Mouse (Mus musculus) heart, embryonic 12.5 days (tissue): Measurements from ENCODE around the gene 2410004B18Rik. TPM values are rescaled to one million over a fixed set of nuclear protein-coding genes. Genes with fewer than 3 reads are reported as not detected.
"Not testable (repeated sequence)": the region's sequence is repeated elsewhere in the genome, so short reads cannot be mapped to it uniquely, and the experiment has no call there.

Experiments
- ATAC-seq: fragments of 200-750 bp; cut with Nextera tagmentation; 2 replicates; pipeline ENCODE4 v1.8.0; 2017; ENCODE audit warnings: moderate TSS enrichment, moderate library complexity; ENCODE audit not compliant: insufficient number of reproducible peaks, low FRiP score
- H3K27ac ChIP-seq: fragments of 300-500 bp; sonication (generic); 2 replicates; pipeline ENCODE4 v1.5.1; 2016; ENCODE audit warnings: mild to moderate bottlenecking, moderate library complexity; ENCODE audit not compliant: poor library complexity, severe bottlenecking
- H3K27me3 ChIP-seq: fragments of 300-500 bp; sonication (generic); replicated peaks from 2 replicates; pipeline ENCODE4 v1.6.1; 2016; ENCODE audit warnings: mild to moderate bottlenecking, moderate library complexity
- H3K36me3 ChIP-seq: fragments of 300-500 bp; sonication (generic); 2 replicates; pipeline ENCODE4 v1.6.1; 2016; ENCODE audit warnings: mild to moderate bottlenecking, moderate library complexity
- H3K4me1 ChIP-seq: fragments of 300-500 bp; sonication (generic); replicated peaks from 2 replicates; pipeline ENCODE4 v1.6.1; 2016; ENCODE audit warnings: mild to moderate bottlenecking
- H3K4me2 ChIP-seq: fragments of 300-500 bp; sonication (generic); 2 replicates; pipeline ENCODE4 v1.6.1; 2016; ENCODE audit warnings: mild to moderate bottlenecking, moderate library complexity
- H3K4me3 ChIP-seq: fragments of 300-500 bp; sonication (generic); 2 replicates; pipeline ENCODE4 v1.5.1; 2016; ENCODE audit warnings: mild to moderate bottlenecking
- H3K9ac ChIP-seq: fragments of 300-500 bp; sonication (generic); 2 replicates; pipeline ENCODE4 v1.6.1; 2016; ENCODE audit warnings: mild to moderate bottlenecking, moderate library complexity
- H3K9me3 ChIP-seq: fragments of 300-500 bp; sonication (generic); replicated peaks from 2 replicates; pipeline ENCODE4 v1.6.1; 2016; ENCODE audit warnings: mild to moderate bottlenecking, moderate library complexity
- whole genome bisulfite sequencing: fragments of 180-500 bp; shearing (Covaris S2); methylation state at CpG from one replicate; pipeline ENCODE4 v1.1.7; 2016; 5-methylcytosine and 5-hydroxymethylcytosine counted together
- polyA plus RNA-seq: library from polyadenylated mRNA; unstranded; fragments of >200 nt; fragmentation: Nextera tagmentation; extraction: Ambion mirVana; gene quantifications from 2 replicates; pipeline ENCODE4 v1.2.1, GENCODE M21; 2016

2410004B18Rik gene
- polyA plus RNA-seq, 1 experiment from 2014 or later = 46.6 TPM

DNA sequence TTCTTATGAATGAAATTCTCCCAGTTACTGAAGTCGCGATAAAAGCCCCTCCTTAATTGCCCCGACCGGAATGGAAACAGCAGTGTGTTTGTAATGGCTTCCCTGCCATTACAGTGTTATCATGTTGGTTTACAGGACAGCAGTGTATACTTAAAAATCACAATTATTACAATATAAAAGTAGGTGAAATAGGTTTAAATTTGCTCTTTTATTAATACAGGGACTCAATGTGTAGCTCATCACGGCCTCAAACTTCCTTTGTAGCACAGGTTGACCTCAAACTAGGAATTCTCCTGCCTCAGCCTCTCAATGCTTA is 13.0 kb downstream of the 2410004B18Rik start:
- no peak for ATAC-seq
- Histone ChIP-seq H3K4me2 (peak overlapping the region; percentile 61), H3K36me3 (no peaks in the 10 kb centered on the region), H3K9ac (no peak overlapping the region; the same call in 1 of the 2 replicates), H3K27me3 (no peaks in the 10 kb centered on the region), H3K9me3 (no peaks in the 10 kb centered on the region), H3K27ac (no peak overlapping the region), H3K4me3 (peak overlapping the region; percentile 21; the same call in 1 of the 2 replicates), H3K4me1 (peaks cover 47% of the 10 kb centered on the region)
- 29% methylated on average over 5 of the region's 5 CpGs for WGBS

DNA sequence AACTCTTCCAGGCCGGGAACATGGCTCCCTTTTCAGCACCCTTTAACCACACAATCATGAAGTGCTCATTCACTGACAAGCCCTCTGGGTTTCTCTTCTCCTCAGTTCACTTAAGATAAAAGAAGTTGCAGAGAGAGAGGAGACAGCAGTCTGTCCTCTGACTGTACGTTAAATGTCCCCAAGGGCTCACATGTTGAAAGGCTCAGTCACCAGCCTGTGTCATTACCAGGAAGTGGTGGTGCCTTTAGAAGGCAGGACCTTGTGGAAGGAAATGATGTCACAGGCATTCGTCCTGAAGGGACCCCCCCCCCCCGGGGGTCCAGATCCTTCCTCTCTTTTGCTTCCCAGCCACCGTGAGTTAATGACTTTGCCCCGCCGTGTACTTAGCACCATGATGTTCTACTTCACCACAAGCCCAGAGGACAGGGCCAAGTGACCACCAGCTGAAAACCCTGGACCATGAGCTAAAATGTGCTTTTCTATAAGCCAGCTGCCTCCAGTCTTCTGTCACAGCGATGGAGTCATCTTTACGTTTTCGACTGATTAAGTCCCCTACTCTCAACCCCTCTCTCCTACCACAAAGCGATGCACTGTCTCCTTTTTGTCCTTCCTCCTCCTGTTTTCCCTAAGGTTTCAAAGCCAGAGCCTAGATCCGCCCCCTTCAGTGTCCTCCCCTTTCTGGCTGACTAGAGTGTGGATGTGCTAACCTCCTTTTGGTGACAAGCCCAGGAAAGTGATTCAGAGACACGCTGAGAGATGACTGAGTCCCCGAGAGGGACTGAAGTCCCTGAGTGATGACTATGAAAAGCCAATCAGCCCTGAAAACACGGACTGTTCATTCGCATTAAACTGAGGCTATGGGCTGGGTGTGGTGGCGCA is 13.7 kb downstream of the 2410004B18Rik start:
- 50% methylated on average over 17 of the region's 17 CpGs for WGBS
- peaks cover 40% of the 10 kb centered on the region for H3K4me1 ChIP-seq
- H3K9ac ChIP-seq = no peak overlapping the region
- no peak for ATAC-seq
- H3K4me2 ChIP-seq = no peak overlapping the region
- H3K27ac ChIP-seq = no peak overlapping the region
- H3K36me3 ChIP-seq = no peaks in the 10 kb centered on the region
- no peaks in the 10 kb centered on the region for H3K9me3 ChIP-seq
- H3K4me3 ChIP-seq = no peak overlapping the region
- H3K27me3 ChIP-seq = no peaks in the 10 kb centered on the region

DNA sequence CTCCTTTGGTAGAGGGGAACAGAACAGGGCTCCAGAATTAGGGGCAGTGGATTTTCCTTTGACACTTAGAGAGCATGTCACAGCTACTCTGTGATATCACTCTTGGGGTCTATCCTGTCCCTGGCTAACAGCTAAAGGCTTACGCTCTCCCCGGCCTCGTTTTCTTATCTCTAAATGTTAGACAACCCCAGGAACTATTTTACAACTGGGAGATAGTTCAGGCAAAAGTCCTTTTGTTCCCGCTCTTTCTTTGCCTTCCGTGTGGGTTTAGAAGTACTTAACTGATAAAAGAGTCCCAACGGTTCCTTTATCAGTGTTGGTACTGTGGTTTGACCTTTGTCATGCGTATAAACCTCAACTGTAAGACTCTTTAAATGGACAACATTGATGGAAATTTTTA is 15.1 kb downstream of the 2410004B18Rik start:
- 6% methylated on average over 7 of the region's 7 CpGs for WGBS
- no peaks in the 10 kb centered on the region for H3K27me3 ChIP-seq
- no peak overlapping the region for H3K4me2 ChIP-seq
- ATAC-seq = no peak
- no peaks in the 10 kb centered on the region; the same call in 1 of the 2 replicates for H3K9me3 ChIP-seq
- peak overlapping the region; percentile 2; the same call in 1 of the 2 replicates for H3K27ac ChIP-seq
- no peak overlapping the region for H3K9ac ChIP-seq
- no peaks in the 10 kb centered on the region for H3K36me3 ChIP-seq
- no peak overlapping the region for H3K4me3 ChIP-seq
- peaks cover 29% of the 10 kb centered on the region for H3K4me1 ChIP-seq

DNA sequence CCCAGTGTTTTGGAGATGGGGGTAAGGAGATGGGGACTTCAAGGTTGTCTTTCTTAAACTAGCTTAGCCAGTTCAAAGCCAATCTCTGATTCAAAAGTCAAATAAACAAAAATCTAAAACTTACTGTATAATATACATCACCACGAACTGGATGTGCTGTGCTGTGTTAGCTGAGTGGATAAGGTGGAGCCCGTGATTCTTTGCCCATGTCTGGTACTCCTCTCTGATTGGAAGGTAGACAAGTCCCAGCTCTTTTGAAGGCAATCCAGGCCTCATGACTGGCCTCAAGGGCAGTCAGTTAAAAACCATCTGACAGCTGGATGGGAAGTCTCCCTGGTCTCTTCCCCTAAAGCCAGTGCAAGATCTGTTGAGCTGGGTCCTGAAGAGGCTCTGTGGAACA is 15.6 kb downstream of the 2410004B18Rik start:
- Histone ChIP-seq H3K9me3 (peaks cover 4% of the 10 kb centered on the region; the same call in 1 of the 2 replicates), H3K4me1 (peaks cover 29% of the 10 kb centered on the region), H3K4me2 (no peak overlapping the region), H3K36me3 (no peaks in the 10 kb centered on the region), H3K4me3 (no peak overlapping the region), H3K9ac (no peak overlapping the region), H3K27me3 (no peaks in the 10 kb centered on the region), H3K27ac (no peak overlapping the region)
- ATAC-seq = no peak
- WGBS = 80% methylated on average over 2 of the region's 2 CpGs

DNA sequence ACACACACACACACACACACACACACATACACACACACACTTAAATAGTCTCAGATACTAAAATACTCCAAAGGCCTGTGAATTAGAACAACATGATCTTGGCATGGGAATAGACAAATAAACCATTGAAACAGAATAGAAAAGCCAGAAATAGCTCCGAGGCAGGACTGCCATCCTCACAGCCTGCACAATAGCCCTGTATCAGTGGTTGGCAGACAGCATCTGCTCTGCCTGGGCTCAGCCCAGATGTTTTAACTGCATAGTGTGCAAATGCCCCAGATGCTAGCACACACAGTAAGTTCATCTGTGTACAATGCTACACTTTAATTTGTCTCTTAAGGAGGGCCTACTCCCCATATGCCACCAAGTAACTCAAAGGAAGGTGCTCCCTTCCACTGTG is 22.0 kb downstream of the 2410004B18Rik start:
- H3K27ac ChIP-seq = no peak overlapping the region; the same call in 1 of the 2 replicates
- H3K4me3 ChIP-seq = no peak overlapping the region
- H3K9me3 ChIP-seq = peaks cover 8% of the 10 kb centered on the region; the same call in 1 of the 2 replicates
- no peak overlapping the region for H3K4me2 ChIP-seq
- no peaks in the 10 kb centered on the region for H3K36me3 ChIP-seq
- H3K9ac ChIP-seq = no peak overlapping the region
- WGBS = 29% methylated on average over 1 of the region's 1 CpGs
- no peaks in the 10 kb centered on the region for H3K27me3 ChIP-seq
- peaks cover 28% of the 10 kb centered on the region for H3K4me1 ChIP-seq
- ATAC-seq = no peak

DNA sequence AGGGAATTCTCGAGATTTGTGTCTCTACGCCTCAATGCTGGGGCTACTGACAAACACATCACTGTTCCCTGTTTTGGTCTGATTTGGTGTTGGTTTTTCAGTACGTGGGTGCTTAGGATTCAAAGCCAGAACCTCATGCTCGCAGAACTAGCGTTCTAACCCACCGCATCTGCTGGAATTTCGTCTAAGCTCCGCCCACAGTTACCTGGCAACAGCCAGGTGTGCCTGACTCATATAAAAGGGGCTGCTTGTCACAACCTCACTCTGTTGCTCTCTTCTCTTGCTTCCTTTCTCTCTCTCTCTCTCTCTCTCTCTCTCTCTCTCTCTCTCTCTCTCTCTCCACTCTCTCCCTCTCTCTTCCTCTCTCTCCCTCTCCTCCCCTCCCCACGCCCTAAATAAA is 24.6 kb downstream of the 2410004B18Rik start:
- Histone ChIP-seq H3K4me2 (0 out of 2 replicates have a peak overlapping the region, but pooled peaks have one; percentile 57), H3K27me3 (no peaks in the 10 kb centered on the region), H3K27ac (peak overlapping the region; percentile 98), H3K4me3 (no peak overlapping the region), H3K9ac (peak overlapping the region; percentile 55; the same call in 1 of the 2 replicates), H3K36me3 (no peaks in the 10 kb centered on the region), H3K4me1 (peaks cover 43% of the 10 kb centered on the region), H3K9me3 (peaks cover 8% of the 10 kb centered on the region; the same call in 1 of the 2 replicates)
- WGBS = 38% methylated on average over 9 of the region's 9 CpGs
- ATAC-seq = no peak

DNA sequence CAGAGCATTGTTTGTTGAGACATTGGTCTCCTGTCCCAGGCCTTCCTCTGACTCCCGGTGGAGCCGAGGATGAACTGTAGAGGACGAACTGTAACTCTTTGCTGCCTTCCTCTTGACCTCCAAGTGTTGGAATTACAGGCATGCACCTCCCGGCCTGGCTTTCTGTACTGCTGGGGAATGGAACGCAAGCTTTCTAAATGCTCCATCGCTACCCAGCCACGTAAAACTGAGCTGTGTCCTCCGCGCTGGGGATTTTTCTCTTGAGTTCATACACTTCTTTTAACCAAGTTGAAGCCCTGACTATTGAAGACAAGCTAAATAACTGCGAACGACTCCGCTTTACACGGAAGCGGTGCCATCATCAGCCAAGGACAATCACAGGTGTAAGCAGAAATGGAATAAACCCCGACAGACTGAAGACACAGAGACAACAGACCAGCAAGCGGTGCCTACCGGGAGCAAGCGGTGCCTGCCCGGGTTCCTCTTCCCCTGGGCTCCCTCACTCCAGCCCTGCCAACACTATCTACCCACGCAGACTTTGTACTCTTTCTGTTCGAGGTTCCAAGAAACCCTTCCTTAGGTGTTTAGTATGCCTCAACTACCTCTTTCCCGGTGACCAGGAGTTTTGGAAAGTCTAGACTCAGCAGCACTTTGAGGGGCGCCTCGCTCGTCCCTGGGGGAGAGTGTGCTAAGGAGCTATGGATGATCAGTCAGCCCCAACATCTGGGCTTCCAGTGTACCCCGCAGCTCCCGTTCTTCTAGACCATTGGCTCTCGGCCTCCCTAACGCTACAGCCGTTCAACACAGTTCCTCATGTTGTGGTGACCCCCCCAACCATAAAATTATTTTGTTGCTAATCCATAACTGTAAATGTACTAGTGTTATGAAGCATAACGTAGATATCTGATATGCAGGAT is 25.5 kb downstream of the 2410004B18Rik start:
- H3K4me3 ChIP-seq = no peak overlapping the region; the same call in 1 of the 2 replicates

DNA sequence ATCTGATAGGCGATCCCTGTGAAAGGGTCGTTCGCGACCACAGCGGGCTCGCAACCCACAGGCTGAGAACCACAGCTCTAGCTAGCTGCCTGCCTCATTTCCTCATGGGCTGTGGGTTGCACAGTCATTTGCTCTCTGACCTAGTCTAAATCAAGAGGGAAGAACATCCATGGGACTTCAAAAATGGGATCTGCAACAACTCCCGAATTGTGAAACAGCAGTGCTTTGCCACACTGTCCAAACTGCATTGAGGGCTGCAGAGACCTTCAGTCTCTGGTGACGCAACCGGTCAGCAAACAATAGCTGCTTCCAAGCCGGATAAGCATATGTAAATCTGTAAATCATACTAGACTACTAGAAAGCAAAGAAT is 26.2 kb downstream of the 2410004B18Rik start:
- no peak overlapping the region for H3K4me3 ChIP-seq
- WGBS = 12% methylated on average over 10 of the region's 10 CpGs
- H3K36me3 ChIP-seq = no peaks in the 10 kb centered on the region
- ATAC-seq = peak; percentile 43; the same call in 1 of the 2 replicates
- no peaks in the 10 kb centered on the region for H3K27me3 ChIP-seq
- H3K9me3 ChIP-seq = no peaks in the 10 kb centered on the region; the same call in 1 of the 2 replicates
- peaks cover 47% of the 10 kb centered on the region for H3K4me1 ChIP-seq
- peak overlapping the region; percentile 98 for H3K27ac ChIP-seq
- peak overlapping the region; percentile 57 for H3K4me2 ChIP-seq
- H3K9ac ChIP-seq = peak overlapping the region; percentile 55; the same call in 1 of the 2 replicates

More for the DNA sequence above, 25.5 kb downstream of the 2410004B18Rik start:
- peak overlapping the region; percentile 98 for H3K27ac ChIP-seq
- H3K27me3 ChIP-seq = no peaks in the 10 kb centered on the region
- H3K4me1 ChIP-seq = peaks cover 43% of the 10 kb centered on the region
- H3K4me2 ChIP-seq = peak overlapping the region; percentile 57
- peaks cover 4% of the 10 kb centered on the region; the same call in 1 of the 2 replicates for H3K9me3 ChIP-seq
- 12% methylated on average over 31 of the region's 31 CpGs for WGBS
- no peaks in the 10 kb centered on the region for H3K36me3 ChIP-seq
- ATAC-seq = peak; percentile 30; the same call in 1 of the 2 replicates
- peak overlapping the region; percentile 55 for H3K9ac ChIP-seq

DNA sequence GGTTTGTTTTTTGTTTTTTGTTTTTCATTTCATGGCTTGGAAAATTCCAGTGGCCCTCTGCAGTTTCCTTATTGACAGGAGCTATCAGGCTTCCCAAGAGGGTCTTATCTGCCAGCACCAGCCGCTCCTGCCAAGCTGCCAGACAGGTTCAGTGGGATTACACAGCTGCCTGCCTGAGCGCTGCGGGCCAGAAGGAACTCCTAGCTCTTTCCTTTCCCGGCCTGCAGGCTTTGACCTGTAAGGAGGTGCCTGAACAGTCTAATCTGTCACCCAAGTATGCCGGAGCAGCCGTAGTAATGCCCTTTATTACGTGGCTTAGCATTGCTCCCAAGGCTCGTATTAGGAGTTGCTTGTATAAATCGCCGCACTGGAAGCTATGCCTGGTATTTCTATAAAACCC is 26.7 kb downstream of the 2410004B18Rik start:
- peak overlapping the region; percentile 98 for H3K27ac ChIP-seq
- peak overlapping the region; percentile 14 for H3K4me3 ChIP-seq
- no peak overlapping the region for H3K9ac ChIP-seq
- no peaks in the 10 kb centered on the region for H3K36me3 ChIP-seq
- peak; percentile 81 for ATAC-seq
- H3K4me1 ChIP-seq = peaks cover 51% of the 10 kb centered on the region
- peak overlapping the region; percentile 49 for H3K4me2 ChIP-seq
- no peaks in the 10 kb centered on the region; the same call in 1 of the 2 replicates for H3K9me3 ChIP-seq
- H3K27me3 ChIP-seq = no peaks in the 10 kb centered on the region
- 1% methylated on average over 10 of the region's 10 CpGs for WGBS

DNA sequence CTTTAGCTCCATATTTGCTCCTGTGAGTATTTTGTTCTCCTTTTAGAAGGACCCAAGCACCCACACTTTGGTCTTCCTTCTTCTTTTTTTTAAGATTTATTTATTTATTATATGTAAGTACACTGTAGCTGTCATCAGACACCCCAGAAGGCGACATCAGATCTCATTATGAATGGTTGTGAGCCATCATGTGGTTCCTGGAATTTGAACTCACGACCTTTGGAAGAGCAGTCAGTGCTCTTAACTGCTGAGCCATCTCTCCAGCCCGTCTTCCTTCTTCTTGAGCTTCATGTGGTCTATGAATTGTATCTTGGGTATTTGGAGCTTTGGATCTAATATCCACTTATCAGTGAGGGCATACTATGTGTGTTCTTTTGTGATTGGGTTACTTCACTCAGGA is 27.8 kb downstream of the 2410004B18Rik start:
- H3K9me3 ChIP-seq, H3K4me3 ChIP-seq, H3K4me2 ChIP-seq, H3K9ac ChIP-seq, ATAC-seq, H3K36me3 ChIP-seq, H3K27me3 ChIP-seq: not testable (repeated sequence)
- Histone ChIP-seq H3K4me1 (peaks cover 47% of the 10 kb centered on the region), H3K27ac (peak overlapping the region; percentile 98)
- WGBS = 73% methylated on average over 3 of the region's 3 CpGs

DNA sequence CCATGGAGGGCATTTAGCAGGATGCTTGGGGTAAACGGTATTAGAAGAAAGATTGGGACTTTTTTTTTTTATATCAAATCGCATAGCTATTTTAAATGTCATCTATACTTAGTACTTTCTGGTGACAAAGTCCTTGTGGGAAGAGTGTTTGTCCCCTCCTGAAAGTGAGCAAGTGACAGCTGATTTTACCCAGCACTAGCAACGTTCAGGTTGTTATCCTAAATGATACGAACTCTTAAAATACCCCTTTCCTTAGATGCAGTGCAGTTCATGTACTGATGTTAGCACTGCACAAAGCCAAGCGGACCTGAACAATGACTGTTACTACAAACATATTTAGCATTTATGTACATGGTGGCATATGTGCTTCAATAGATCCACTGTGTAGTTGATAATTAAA is 29.0 kb downstream of the 2410004B18Rik start:
- Histone ChIP-seq H3K4me1 (peaks cover 47% of the 10 kb centered on the region), H3K9ac (no peak overlapping the region), H3K9me3 (no peaks in the 10 kb centered on the region; the same call in 1 of the 2 replicates), H3K36me3 (no peaks in the 10 kb centered on the region), H3K27ac (peak overlapping the region; percentile 81), H3K27me3 (no peaks in the 10 kb centered on the region), H3K4me3 (no peak overlapping the region), H3K4me2 (no peak overlapping the region)
- WGBS = 38% methylated on average over 5 of the region's 5 CpGs
- no peak for ATAC-seq
